Mouse (Mus musculus) embryonic fibroblast, embryonic 13.5 days (primary cell): Measurements from ENCODE around the gene Cysltr2.

Experiments
- CTCF ChIP-seq: IDR thresholded peaks from 2 replicates; pipeline ENCODE4 v1.5.1; 2011; ENCODE audit warnings: mild to moderate bottlenecking, control low read depth, low read length, moderate library complexity, borderline replicate concordance; ENCODE audit not compliant: insufficient read depth
- POLR2A ChIP-seq: IDR thresholded peaks from 2 replicates; pipeline ENCODE4 v1.6.1; 2011; ENCODE audit warnings: low read depth, mild to moderate bottlenecking, control low read depth, low read length, moderate library complexity

DNA sequence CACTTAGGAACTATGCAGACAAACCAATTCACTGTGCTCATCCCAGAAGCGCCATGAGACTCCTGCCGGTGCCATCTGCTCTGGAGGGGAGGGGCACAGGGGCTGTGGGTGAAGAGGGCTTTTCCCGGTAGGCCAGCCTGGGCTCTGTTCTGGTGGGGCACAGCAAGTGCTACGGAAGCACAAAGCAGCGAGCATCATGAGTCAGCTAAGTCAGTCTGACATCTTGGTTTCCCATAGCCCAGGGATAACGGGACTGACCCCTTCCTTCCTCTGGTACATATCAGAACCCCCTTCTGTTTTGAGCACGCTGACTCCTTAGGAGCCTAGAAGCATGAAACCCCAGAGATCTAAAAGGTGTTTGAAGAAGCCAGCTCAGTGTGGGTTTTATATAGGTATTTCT lies 15.5 kb upstream of the Cysltr2 start:
- TF ChIP-seq CTCF (no peak), POLR2A (no peak)
